ENCODE assay signal across 8 mouse cellular contexts in genomic region chr6:117169051-117169909, GRCm38 (mm10). TPM values are rescaled to one million over a fixed set of nuclear protein-coding genes. Genes with fewer than 3 reads are reported as not detected.
DNase-seq lines count a peak whose midpoint lies in the region; ATAC-seq and TF ChIP-seq lines count a peak whose summit lies in the region.

No protein-coding gene starts in this region.

- TF ChIP-seq CTCF in left cerebral cortex, adult 2 months (IDR thresholded peaks at IDR 0.05) = no peak
- TF ChIP-seq CTCF in stomach, postnatal 0 days (IDR thresholded peaks at IDR 0.05; ENCODE audit: low read depth) = no peak

- H3K27me3 ChIP-seq in forebrain, embryonic 11.5 days (ENCODE audit: control insufficient read depth, insufficient read depth, low read length) = peaks cover 40% of the 10 kb centered on the region
- peaks cover 24% of the 10 kb centered on the region for H3K27me3 ChIP-seq in hindbrain, embryonic 16.5 days (replicated peaks; ENCODE audit: control insufficient read depth, insufficient read depth, low read length)
- H3K27me3 ChIP-seq in liver, embryonic 16.5 days (ENCODE audit: control insufficient read depth, insufficient read depth, low read depth, low read length) = peaks cover 31% of the 10 kb centered on the region
- H3K27me3 ChIP-seq in stomach, postnatal 0 days (ENCODE audit: control insufficient read depth, insufficient read depth, low read length) = no peaks in the 10 kb centered on the region; the same call in 1 of the 2 replicates

- peak overlapping the region; percentile 50; the same call in 1 of the 2 replicates for H3K9ac ChIP-seq in forebrain, embryonic 11.5 days (ENCODE audit: low read length)
- peak overlapping the region; percentile 70 for H3K9ac ChIP-seq in hindbrain, embryonic 16.5 days (ENCODE audit: low read depth, low read length)
- peak overlapping the region; percentile 50 for H3K9ac ChIP-seq in liver, embryonic 16.5 days (ENCODE audit: low read depth, low read length)
- H3K9ac ChIP-seq in stomach, postnatal 0 days (ENCODE audit: low read length) = peak overlapping the region; percentile 71

- ATAC-seq in forebrain, embryonic 11.5 days (replicated peaks; ENCODE audit: low FRiP score) = no peak
- no peak for ATAC-seq in hindbrain, embryonic 16.5 days
- no peak for ATAC-seq in liver, embryonic 16.5 days (ENCODE audit: low read depth)
- ATAC-seq in stomach, postnatal 0 days (ENCODE audit: low FRiP score, low TSS enrichment) = peak; percentile 35; the same call in 1 of the 2 replicates

- DNase-seq in left cerebral cortex, adult 2 months (ENCODE audit: extremely low spot score in 1 of 2, low spot score in 2 of 2) = no peak
- DNase-seq in left cerebral cortex, postnatal 4 days = no peak
- DNase-seq in NIH3T3 (ENCODE audit: low read depth) = peak; percentile 48
- DNase-seq in forebrain, embryonic 11.5 days (ENCODE audit: low spot score) = peak; percentile 61
- DNase-seq in stomach, postnatal 0 days (ENCODE audit: low spot score) = peak; percentile 26
- no peak for DNase-seq in left cerebral cortex, adult 11 months (ENCODE audit: low spot score)

- H3K4me3 ChIP-seq in left cerebral cortex, adult 2 months = peak overlapping the region; percentile 56
- H3K4me3 ChIP-seq in forebrain, embryonic 11.5 days (ENCODE audit: low read depth, low read length) = peak overlapping the region; percentile 52
- H3K4me3 ChIP-seq in hindbrain, embryonic 16.5 days (ENCODE audit: low read length) = peak overlapping the region; percentile 64
- peak overlapping the region; percentile 63 for H3K4me3 ChIP-seq in liver, embryonic 16.5 days (ENCODE audit: low read depth, low read length)
- H3K4me3 ChIP-seq in stomach, postnatal 0 days (ENCODE audit: low read depth, low read length) = peak overlapping the region; percentile 63

- WGBS in forebrain, embryonic 11.5 days = under 1% methylated on average over 46 of the region's 46 CpGs
- WGBS in hindbrain, embryonic 16.5 days = under 1% methylated on average over 46 of the region's 46 CpGs
- under 1% methylated on average over 46 of the region's 46 CpGs for WGBS in liver, embryonic 16.5 days (ENCODE audit: insufficient replicate concordance)
- WGBS in stomach, postnatal 0 days = under 1% methylated on average over 46 of the region's 46 CpGs

- intact Hi-C loops in left cerebral cortex, adult 2 months (cut with DNase I) = loop anchor here (5.0 to 10.0 kb wide), 4 partner anchors 402 to 588 kb away; partner anchors contain the start of gene Depp1
- intact Hi-C loops in left cerebral cortex, postnatal 4 days (cut with DNase I) = loop anchor here (5.0 to 10.0 kb wide), 3 partner anchors 402 to 517 kb away; partner anchors contain the start of gene Depp1

- H3K4me1 ChIP-seq in forebrain, embryonic 11.5 days (replicated peaks; ENCODE audit: control insufficient read depth, insufficient read depth, low read length) = peaks cover 2% of the 10 kb centered on the region; the same call in 1 of the 2 replicates
- H3K4me1 ChIP-seq in hindbrain, embryonic 16.5 days (ENCODE audit: control insufficient read depth, insufficient read depth, low read depth, low read length) = peaks cover 28% of the 10 kb centered on the region
- H3K4me1 ChIP-seq in liver, embryonic 16.5 days (ENCODE audit: control insufficient read depth, low read depth, low read length) = peaks cover 8% of the 10 kb centered on the region
- peaks cover 3% of the 10 kb centered on the region; the same call in 1 of the 2 replicates for H3K4me1 ChIP-seq in stomach, postnatal 0 days (replicated peaks; ENCODE audit: control insufficient read depth, insufficient read depth)

- no peaks in the 10 kb centered on the region for H3K9me3 ChIP-seq in forebrain, embryonic 11.5 days (ENCODE audit: control insufficient read depth, low read length)
- no peaks in the 10 kb centered on the region for H3K9me3 ChIP-seq in hindbrain, embryonic 16.5 days (ENCODE audit: control insufficient read depth, low read length)
- H3K9me3 ChIP-seq in liver, embryonic 16.5 days (replicated peaks; ENCODE audit: control insufficient read depth, low read length) = no peaks in the 10 kb centered on the region
- H3K9me3 ChIP-seq in stomach, postnatal 0 days (ENCODE audit: control insufficient read depth, low read length) = no peaks in the 10 kb centered on the region

- peak overlapping the region; percentile 92 for H3K4me2 ChIP-seq in forebrain, embryonic 11.5 days (ENCODE audit: low read depth, low read length, severe bottlenecking)
- H3K4me2 ChIP-seq in hindbrain, embryonic 16.5 days (ENCODE audit: low read length) = peak overlapping the region; percentile 98
- H3K4me2 ChIP-seq in liver, embryonic 16.5 days (ENCODE audit: low read depth, low read length) = peak overlapping the region; percentile 45
- peak overlapping the region; percentile 91 for H3K4me2 ChIP-seq in stomach, postnatal 0 days (replicated peaks; ENCODE audit: low read depth)

- no peak for TF ChIP-seq EP300 in stomach, postnatal 0 days (optimal IDR thresholded peaks at IDR 0.05)

- H3K27ac ChIP-seq in left cerebral cortex, adult 2 months = peak overlapping the region; percentile 69
- no peak overlapping the region for H3K27ac ChIP-seq in forebrain, embryonic 11.5 days (ENCODE audit: low read depth, low read length)
- H3K27ac ChIP-seq in hindbrain, embryonic 16.5 days (ENCODE audit: low read depth, low read length) = peak overlapping the region; percentile 24; the same call in 1 of the 2 replicates
- peak overlapping the region; percentile 57 for H3K27ac ChIP-seq in liver, embryonic 16.5 days (ENCODE audit: low read length)
- H3K27ac ChIP-seq in stomach, postnatal 0 days (replicated peaks) = peak overlapping the region; percentile 63

- no peaks in the 10 kb centered on the region for H3K36me3 ChIP-seq in forebrain, embryonic 11.5 days (ENCODE audit: control insufficient read depth, insufficient read depth, low read length)
- no peaks in the 10 kb centered on the region for H3K36me3 ChIP-seq in hindbrain, embryonic 16.5 days (ENCODE audit: control insufficient read depth, insufficient read depth, low read length)
- H3K36me3 ChIP-seq in liver, embryonic 16.5 days (ENCODE audit: control insufficient read depth, insufficient read depth) = no peaks in the 10 kb centered on the region
- H3K36me3 ChIP-seq in stomach, postnatal 0 days (ENCODE audit: control insufficient read depth, insufficient read depth, low read length) = no peaks in the 10 kb centered on the region

RNA-seq across cellular contexts. Expression of gene Cxcl12, which starts 0.9 kb away (rescaled TPM):
- 10 to 100 TPM; 43.4 to 45.8 TPM for total RNA-seq in left cerebral cortex, adult 2 months (2021)
- total RNA-seq in left cerebral cortex, postnatal 4 days (2021) = 10 to 100 TPM; 47.8 to 57.1 TPM
- polyA plus RNA-seq in forebrain, embryonic 11.5 days (2014; fragmentation: Nextera tagmentation; extraction: Ambion mirVana) = 52.0 and 56.7 TPM in 2 replicates
- 71.7 and 89.4 TPM in 2 replicates for polyA plus RNA-seq in hindbrain, embryonic 16.5 days (2015; fragmentation: Nextera tagmentation; extraction: Ambion mirVana)
- 57.5 and 59.8 TPM in 2 replicates for polyA plus RNA-seq in liver, embryonic 16.5 days (2015; fragmentation: Nextera tagmentation; extraction: Ambion mirVana)
- polyA plus RNA-seq in stomach, postnatal 0 days (2015; fragmentation: Nextera tagmentation; extraction: Ambion mirVana) = 58.0 and 61.1 TPM in 2 replicates

Comparison
In these comparisons a context has a peak if more than half of its experiments do, and no peak if none do; other contexts are left out.
1. DNase-seq: peak in NIH3T3 (single experiment), forebrain, embryonic 11.5 days (single experiment) and stomach, postnatal 0 days (single experiment); none in left cerebral cortex, adult 2 months (0 of 2), left cerebral cortex, postnatal 4 days (single experiment) and left cerebral cortex, adult 11 months (single experiment).
2. H3K4me2 ChIP-seq: peak in every context shown above with its lines; median percentile 98 in hindbrain, embryonic 16.5 days; 92 in forebrain, embryonic 11.5 days; 91 in stomach, postnatal 0 days; 45 in liver, embryonic 16.5 days.
3. Peak in every context shown above with its lines, with median percentiles within 50 percentile points of each other: H3K4me3 ChIP-seq and H3K9ac ChIP-seq.